Mouse (Mus musculus) skeletal muscle tissue, adult 2 months (tissue): Measurements from ENCODE around the gene Ctc1.

Source experiments
- DNase-seq: peaks from one replicate; pipeline ENCODE4 v3.0.0-alpha.2; 2012; ENCODE audit warnings: low read depth, low spot score

The Ctc1 gene

DNA sequence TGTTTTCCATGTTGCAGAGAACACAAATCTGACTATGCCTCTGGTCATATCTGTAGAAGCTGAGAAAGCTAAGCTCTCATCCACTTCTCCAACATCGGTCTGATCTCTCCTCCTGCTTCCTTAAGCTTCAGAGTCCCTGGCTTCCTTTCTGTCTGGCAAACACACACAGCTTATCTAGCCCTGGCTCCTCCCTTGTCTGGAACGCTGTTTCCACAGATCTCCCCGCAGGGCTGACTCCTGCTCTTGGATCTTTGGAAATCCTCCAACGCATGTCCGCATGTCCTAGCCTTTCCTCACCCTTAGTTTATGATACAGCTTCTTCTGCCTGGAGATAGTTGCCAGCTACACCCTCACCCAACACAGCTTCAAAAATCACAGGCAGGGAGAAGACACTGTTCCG lies 51.9 kb downstream of the Ctc1 start:
- DNase-seq, result no peak

DNA sequence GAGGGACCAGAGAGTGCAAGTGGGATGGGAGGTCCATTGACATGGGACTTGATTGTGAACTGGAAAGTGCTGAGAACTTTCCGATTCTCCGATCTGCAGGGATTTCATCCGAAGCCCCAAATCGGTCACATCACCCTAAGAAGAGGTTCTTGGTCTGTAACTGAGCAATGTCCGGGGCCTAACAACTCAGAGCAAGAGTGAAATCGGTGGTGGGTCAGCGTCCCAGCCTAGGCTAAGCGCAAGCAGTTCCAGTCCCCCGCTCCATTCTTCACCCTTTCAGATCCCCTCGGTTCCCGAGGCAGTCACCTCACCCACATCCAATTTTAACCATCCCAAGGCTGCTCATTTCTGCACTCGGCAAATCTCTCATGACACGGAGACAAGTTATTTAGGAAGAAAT lies 54.4 kb downstream of the Ctc1 start:
- no peak for DNase-seq

DNA sequence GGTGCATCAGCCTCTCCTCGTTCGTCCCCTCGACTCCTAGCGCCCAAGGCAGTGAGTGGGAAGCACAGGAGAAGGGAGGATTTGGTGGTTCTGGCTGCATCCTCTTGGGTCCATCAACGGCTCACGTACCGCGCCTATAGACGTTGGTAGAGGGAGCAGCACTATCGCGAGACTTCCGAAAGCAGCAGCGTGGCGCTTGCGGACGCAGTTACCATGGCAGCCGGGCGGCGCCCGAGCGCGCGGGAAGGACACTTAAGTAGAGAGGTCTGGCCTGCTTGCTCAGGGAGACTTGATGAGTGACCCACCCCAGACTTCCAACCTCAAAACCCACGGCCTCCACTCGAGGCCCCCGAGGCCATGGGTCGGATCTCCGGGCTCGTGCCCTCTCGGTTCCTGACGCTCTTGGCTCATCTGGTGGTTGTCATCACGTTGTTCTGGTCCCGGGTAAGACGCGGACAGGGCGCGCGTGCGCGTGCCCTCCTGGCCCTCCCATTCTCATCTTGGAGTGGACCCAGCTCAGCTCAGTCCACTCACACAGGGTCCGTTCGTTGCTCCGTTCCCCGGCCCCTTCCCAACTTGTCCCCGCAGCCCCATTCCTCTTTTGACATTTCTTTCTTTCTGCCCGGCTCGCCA lies 55.0 kb downstream of the Ctc1 start, which contains the start of gene Tmem107:
Tmem107 (plus strand) TSS at position 217 of the 633 bp plus-strand sequence.
- DNase-seq, result peak; percentile 97

DNA sequence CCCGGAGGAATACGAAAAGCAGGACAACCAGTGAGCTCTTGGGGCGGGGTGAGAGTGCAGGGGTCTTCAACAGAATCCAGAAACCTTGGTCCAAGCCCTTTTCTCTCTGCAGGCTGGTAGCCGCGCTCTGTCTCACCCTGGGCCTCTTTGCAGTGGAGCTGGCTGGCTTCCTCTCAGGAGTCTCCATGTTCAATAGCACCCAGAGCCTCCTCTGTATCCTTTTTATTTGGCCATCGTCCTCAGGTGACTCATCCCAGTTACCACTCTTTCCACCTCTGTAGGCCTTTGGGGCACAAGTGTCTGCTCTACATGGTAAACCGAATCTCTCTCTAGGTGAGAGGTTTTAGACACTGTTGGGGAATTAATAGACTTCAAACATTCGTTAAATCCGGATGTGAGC lies 55.6 kb downstream of the Ctc1 start:
- no peak for DNase-seq

DNA sequence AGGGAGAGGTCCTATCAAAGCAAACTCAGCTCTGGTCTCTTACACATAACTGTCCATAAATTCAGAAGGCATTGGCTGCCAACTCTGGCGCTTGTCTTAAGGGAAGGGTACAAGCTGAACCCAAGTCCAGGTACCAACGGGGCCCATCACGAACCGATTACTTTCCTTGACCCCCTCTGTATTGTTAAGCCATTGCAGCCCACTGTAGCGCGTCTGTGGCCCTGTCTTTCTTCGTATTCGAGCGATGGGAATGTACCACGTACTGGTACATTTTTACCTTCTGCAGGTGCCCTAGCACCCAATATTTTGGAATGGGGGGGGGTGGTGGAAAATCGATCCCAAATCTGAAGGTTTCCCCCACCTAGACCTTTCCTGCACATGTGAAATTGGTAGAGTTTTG lies 56.5 kb downstream of the Ctc1 start:
- DNase-seq, result no peak

DNA sequence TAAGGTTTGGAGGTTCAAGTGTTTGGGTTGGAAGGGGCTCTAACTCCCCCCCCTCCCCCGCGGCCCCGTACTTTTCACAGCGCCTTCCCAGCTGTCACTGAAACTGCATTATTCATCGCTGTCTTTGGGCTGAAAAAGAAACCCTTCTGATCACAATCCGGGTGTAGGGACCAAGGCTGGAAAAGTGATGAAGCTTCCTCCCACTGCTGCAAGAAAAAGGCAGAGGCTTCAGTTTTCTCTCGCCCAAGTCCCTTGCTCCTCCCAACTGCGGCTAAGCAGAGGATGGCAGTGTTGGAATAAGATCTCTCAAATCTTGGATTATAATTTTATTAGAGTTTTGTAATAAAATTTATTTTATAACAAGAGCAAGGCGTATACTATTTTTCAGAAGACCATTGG lies 57.0 kb downstream of the Ctc1 start:
- DNase-seq, result no peak

DNA sequence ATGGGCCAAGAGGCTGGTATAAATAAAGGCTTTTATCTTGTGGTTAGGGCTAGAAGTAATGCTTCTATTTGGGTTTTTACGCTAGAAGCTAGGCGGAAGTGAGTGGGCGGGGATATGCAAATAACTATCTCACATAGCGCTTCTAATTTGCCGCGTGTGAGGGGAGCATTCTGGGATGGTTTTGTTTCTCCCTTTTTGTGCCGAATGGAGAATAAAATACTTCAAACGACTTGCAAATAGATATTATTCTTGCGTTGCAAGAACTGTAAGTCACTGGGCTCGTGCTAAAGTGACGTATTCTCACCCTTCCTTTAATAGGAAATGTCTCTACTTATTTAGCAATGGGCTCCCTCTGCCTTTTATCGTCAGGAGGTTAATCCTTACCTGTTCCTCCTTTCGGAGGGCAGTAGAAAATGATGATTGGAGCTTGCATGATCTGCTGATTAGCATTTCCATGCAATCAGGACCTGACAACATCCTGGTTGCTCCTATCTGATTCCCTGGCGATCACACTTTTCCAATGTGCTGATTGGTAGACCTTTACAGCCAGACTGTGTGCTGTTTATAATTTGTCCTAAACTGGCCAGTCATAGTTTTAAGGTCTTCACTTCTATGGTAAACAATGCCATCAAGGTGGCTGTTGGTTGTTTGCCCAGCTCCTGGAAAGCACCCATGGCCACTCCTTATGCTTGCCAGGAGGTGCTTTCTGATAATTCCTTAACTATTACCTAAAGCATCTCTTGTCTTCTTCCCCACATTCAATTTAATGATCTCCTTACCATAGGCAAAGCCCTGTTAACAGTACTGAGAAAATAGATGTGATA lies 57.6 kb downstream of the Ctc1 start:
- peak; percentile 95 for DNase-seq

DNA sequence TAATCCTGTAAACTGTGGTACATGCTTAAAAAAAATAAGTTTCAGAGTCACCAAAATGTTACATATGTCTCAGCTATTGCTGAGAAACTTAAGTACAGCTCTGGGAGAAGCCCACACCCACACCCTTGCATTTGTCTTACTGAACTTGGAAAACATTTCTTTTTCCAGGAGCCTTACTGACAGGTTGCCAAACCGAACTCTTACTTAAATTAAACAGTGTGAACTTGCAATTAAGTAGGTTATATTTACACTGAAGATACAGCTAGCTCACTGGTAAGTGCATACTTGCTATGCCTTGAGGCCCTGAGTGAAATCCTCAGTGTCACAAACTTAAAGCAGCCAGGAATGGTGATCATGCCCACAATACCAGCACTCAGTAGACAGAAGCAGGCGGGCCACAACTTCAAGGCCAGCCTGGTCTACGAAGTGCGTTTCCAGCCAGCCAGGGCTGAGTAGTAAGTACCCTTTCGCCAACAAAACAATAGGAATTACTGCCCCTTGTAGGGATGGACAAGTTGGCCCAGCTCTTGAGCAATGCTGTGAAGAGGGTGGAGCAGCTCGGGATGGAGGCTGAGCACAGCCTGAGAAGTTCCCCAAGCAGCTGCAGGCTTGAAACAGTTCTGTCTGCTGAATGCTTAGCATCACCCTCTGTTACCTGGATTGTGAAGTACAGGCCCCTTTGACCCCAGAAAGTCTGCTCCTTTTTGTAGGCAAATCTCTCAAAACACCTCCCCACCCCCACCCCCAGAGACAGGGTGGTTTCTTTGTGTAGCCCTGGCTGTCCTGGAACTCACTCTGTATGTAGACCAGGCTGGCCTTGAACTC lies 58.5 kb downstream of the Ctc1 start:
- DNase-seq, result no peak

DNA sequence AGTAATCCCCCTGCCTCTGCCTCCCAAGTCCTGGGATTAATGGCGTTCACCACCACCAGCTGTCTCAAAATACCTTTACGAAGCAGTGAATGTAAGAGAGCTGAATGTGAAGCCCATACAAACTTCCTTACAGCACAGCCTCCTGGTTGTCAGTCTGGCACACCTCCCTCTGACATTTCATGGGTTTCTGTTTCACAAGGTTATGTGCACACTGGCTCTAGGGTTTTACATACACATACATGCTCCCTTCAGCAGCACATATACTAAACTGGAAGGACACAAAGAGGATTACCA lies 59.0 kb downstream of the Ctc1 start:
- no peak for DNase-seq

DNA sequence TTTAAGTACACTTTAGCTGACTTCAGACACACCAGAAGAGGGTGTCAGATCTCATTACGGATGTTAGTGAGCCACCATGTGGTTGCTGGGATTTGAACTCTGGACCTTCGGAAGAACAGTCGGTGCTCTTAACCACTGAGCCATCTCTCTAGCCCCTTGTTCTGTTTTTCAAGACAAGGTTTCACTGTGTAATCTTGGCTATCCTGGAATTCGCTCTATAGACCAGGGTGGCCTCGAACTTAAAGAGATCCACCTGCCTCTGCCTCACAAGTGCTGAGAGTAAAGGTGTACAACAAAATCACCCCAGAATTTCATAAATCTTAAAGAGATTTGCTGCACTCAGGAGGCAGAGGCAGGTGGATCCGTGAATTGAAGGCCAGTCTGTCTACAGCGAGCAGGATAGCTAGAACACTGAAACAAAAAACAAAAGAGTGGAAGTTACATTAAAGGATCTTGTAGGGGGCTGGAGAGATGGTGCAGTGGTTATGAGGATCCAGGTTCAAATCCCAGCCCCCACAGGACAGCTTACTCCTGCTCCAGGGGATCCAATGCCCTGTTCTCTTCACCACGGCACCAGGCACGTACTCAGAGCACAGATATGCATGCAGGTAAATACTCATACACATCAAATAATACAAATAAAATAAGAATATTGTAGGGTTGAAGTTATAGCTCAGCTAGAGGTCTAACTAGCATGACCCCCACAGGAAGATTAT lies 60.2 kb downstream of the Ctc1 start:
- no peak for DNase-seq

DNA sequence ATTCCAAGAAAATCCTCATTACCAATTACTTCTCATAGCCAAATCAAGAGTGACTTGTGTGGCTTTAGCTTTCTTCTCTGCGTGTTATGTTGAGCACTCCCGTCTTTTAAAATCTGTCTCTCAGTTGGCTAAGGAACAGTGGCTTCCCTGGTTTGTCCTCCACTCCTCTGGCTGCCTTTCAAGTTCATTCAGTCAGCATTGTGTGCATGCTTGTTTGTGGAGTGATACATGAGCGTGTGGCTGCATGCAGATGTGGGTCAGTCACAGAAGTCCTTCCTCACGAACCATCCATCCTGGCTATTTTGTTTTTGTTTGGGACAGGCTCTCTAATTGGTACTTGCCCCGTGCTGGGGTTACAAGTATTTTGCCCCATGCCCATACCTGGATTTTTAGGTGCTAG lies 60.9 kb downstream of the Ctc1 start:
- DNase-seq, result no peak

DNA sequence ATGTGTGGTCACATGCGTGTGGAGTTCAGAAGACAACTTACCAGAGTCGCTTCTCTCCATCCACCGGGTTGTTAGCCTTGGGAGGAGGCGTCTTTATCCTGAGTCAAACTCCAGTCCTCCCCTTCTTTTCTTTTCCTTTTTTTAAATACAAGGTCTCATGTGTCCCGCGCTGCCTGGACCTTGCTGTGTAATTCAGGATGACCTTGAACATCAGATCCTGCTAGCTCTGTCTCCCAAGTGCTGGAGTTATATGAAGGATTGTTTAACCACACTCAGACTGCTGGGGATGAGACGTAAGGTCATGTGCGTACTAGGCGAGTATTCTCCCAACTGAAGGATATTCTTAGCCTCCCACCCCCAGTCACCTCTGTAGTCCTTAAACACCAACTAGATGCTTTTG lies 61.6 kb downstream of the Ctc1 start:
- no peak for DNase-seq

DNA sequence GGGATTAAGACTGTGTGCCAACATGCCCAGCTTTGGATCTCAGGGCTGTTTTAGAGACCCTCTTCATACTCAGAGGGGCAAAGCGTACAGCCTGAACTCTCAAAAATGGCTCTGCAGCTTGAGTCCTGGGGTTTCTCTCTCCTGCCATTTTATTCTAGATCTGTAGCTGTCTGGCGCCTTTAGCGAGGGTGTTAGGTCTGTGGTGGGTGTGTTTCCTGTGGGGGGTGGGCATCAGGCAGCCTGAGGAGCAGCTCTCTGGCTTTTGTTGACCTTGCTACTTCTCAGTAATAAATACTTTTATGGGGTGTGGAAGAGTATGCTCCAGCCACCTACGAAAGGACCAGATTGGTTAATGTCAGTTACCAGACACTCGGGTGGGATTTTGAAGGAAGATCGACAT lies 62.3 kb downstream of the Ctc1 start:
- DNase-seq, result no peak

DNA sequence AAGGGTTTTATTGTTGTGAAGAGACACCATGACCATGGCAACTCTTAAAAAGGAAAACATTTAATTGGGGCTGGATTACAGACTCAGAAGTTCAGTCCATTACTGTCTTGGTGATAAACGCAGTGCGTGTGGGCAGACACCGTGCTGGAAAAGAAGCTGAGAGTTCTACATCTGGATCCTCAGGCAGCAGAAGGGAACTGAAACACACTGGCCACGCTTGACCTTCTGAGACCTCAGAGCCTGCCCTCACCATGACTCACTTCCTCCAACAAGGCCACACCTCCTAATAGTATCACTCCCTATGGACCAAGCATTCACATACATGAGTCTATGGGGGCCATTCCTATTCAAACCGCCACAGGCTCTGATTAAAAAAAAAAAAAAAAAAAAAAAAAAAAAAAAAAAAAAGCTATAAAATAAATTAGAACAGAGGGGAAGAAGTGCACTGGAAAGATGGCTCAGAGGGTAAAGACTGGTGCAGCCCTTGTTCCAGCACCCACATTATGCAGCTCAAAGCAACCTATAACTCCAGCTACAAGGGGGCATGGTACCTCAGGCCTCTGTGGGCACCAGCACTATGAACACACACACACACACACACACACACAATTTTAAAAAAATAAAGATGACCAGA lies 63.2 kb downstream of the Ctc1 start:
- DNase-seq, result no peak

DNA sequence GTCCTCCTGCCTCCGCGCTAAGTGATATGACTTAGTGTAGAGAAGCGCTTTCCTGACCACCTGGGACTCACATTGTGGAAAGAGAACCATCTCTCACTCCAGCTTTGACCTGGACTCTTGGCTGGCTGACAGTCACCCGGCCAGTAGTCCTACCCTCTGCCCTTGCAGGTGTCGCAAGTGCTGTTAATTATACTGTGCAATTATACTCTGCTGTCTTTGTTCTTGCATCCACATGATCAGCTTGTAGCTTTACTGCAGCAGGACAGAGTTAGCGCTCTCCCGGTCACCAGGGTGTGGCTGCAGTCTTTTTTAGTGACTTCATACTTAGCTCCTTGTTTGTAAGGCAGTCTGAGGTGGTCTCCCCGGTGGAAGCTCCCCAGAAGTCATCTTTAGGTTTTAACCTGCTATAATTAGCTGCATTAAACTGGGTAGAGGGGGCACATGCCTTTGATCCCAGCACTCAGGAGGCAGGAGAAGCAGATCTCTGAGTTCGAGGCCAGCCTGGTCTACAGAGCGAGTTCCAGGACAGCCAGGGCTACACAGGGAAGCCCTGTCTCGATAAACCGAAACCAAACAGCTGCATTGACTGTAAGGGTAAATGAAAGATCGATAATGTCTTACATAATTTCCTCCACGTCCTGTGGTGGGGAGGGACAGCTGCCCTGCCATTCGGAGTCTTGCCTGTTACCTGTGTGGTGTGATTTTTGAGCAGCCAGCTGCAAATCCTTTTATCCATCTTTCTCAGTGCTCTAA lies 64.6 kb downstream of the Ctc1 start:
- DNase-seq, result no peak

DNA sequence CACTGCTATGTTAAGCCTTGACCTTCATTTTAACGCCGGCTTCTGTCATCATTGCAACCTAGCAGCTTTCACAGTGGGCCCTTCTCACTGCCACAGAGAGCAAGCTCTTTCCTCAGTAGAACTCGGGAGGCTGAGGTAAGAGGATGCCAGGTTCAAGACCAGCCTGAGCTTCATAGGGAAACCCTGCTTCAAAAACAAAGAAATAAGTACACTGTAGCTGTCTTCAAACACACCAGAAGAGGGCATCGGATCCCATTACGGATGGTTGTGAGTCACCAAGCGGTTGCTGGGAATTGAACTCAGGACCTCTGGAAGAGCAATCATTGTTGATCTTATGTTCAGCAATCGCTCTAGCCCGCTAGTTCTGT lies 65.1 kb downstream of the Ctc1 start:
- no peak for DNase-seq

DNA sequence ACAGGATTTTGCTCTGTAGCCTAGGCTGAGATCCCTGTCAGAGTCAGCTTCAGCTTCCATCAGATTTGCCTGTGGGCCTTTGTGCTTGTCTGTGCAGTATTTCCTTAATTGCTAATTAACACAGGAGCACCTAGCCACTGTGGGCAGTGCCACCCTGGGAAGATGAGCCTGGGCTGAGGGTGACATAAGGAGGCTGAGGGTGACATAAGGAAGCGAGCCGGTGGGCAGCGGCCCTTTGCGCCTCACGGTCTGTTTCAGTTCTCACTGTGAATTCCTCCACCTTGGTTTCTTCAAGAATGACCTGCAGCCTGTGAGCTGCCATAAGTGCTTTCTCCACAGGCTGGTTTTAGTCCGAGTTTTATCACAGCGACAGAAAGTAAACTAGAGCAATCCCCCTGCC lies 65.9 kb downstream of the Ctc1 start:
- no peak for DNase-seq

DNA sequence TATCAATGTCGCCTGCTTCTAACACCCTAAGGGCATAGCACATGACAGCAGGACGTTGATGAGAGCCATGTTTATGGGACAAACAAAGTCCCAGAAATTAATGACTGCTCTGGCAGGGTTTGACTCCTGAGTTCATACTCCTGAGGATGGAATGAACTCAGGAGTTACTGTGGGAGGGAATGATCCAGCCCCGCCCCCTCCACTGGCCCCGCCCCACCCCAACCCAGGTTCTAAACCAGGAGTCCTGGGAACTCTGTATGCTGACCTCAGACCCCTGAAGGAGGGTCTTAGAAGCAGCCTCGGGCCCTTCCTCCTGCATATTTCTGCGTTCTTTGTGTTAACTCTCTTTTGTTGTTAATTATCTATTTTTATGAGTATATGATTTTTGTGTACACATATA lies 69.9 kb downstream of the Ctc1 start:
- DNase-seq, result no peak
